Mouse (Mus musculus): ENCODE data around the gene Gm12216.

- TF ChIP-seq CHD1 (IDR thresholded peaks at IDR 0.05; ENCODE audit: low read depth, low read length): no peak
- TF ChIP-seq USF1 (IDR thresholded peaks at IDR 0.05; ENCODE audit: low read depth, low read length): no peak
- no peak for TF ChIP-seq POLR2AphosphoS2 (IDR thresholded peaks at IDR 0.05; ENCODE audit: low read length)
Observed at GRCm38 (mm10) chr11:53781964-53782363, 77.1 kb downstream of the Gm12216 start.
